Mouse (Mus musculus) heart, embryonic 14.5 days (tissue): Measurements from ENCODE around the gene Ptprf. TPM values are rescaled to one million over a fixed set of nuclear protein-coding genes. Genes with fewer than 3 reads are reported as not detected.

Experiments
- ATAC-seq: fragments of 200-750 bp; cut with Nextera tagmentation; 2 replicates; pipeline ENCODE4 v1.8.0; 2017; ENCODE audit warnings: low read depth, moderate TSS enrichment; ENCODE audit not compliant: insufficient number of reproducible peaks, insufficient read depth, low FRiP score
- H3K27ac ChIP-seq, 2 experiments: fragments of 200-500 bp in 1 of 2; fragments of 300-500 bp in 1 of 2; sonication (generic) in 1 of 2; replicated peaks in 1 of 2; 2 replicates each; pipeline ENCODE4 v1.5.1; 2012 to 2014; ENCODE audit warnings: low read depth in 2 of 2, low read length in 2 of 2, control low read depth in 1 of 2, mild to moderate bottlenecking in 1 of 2, mixed read lengths in 1 of 2; ENCODE audit not compliant: control insufficient read depth in 1 of 2, insufficient read depth in 1 of 2
- H3K27me3 ChIP-seq: fragments of 300-500 bp; sonication (generic); 2 replicates; pipeline ENCODE4 v1.6.1; 2014; ENCODE audit warnings: mild to moderate bottlenecking, low read length, control low read depth; ENCODE audit not compliant: control insufficient read depth, insufficient read depth
- H3K36me3 ChIP-seq: fragments of 300-500 bp; sonication (generic); 2 replicates; pipeline ENCODE4 v1.6.1; 2014; ENCODE audit warnings: mild to moderate bottlenecking, control low read depth, low read length, mixed read lengths; ENCODE audit not compliant: control insufficient read depth, insufficient read depth
- H3K4me1 ChIP-seq, 2 experiments: fragments of 200-500 bp in 1 of 2; fragments of 300-500 bp in 1 of 2; sonication (generic) in 1 of 2; 2 replicates each; pipeline ENCODE4 v1.6.1; 2012 to 2014; ENCODE audit warnings: low read length in 2 of 2, control low read depth in 1 of 2, mixed read lengths in 1 of 2; ENCODE audit not compliant: control insufficient read depth in 2 of 2, insufficient read depth in 2 of 2
- H3K4me2 ChIP-seq: fragments of 300-500 bp; sonication (generic); 2 replicates; pipeline ENCODE4 v1.6.1; 2014; ENCODE audit warnings: mild to moderate bottlenecking, low read length
- H3K4me3 ChIP-seq, 2 experiments: fragments of 200-500 bp in 1 of 2; fragments of 300-500 bp in 1 of 2; sonication (generic) in 1 of 2; 2 replicates each; pipeline ENCODE4 v1.5.1; 2012 to 2014; ENCODE audit warnings: low read length in 2 of 2, mild to moderate bottlenecking in 2 of 2, control low read depth in 1 of 2, low read depth in 1 of 2, moderate library complexity in 1 of 2; ENCODE audit not compliant: control insufficient read depth in 1 of 2, insufficient read depth in 1 of 2
- H3K9ac ChIP-seq: fragments of 300-500 bp; sonication (generic); 2 replicates; pipeline ENCODE4 v1.6.1; 2014; ENCODE audit warnings: mild to moderate bottlenecking, low read length
- H3K9me3 ChIP-seq: fragments of 300-500 bp; sonication (generic); 2 replicates; pipeline ENCODE4 v1.6.1; 2016; ENCODE audit warnings: low read length, control low read depth; ENCODE audit not compliant: control insufficient read depth
- WGBS: fragments of 180-500 bp; shearing (Covaris S2); extraction: QIAGEN DNeasy Blood & Tissue Kit; methylation state at CpG from one replicate; pipeline ENCODE4 v1.1.7; 2014; 5-methylcytosine and 5-hydroxymethylcytosine counted together
- polyA plus RNA-seq: library from polyadenylated mRNA; unstranded; fragments of >200 nt; fragmentation: Nextera tagmentation; extraction: Ambion mirVana; gene quantifications from 2 replicates; pipeline ENCODE4 v1.2.1, GENCODE M21; 2014

The Ptprf gene
- polyA plus RNA-seq, 1 experiment from 2014 or later, result 19.7 TPM

- H3K4me1 ChIP-seq, result no peaks in the 10 kb centered on the region
- no peaks in the 10 kb centered on the region for H3K9me3 ChIP-seq
- H3K4me2 ChIP-seq, result no peak overlapping the region
- WGBS, result 75% methylated on average over 10 of the region's 10 CpGs
- no peak for ATAC-seq
- H3K9ac ChIP-seq, result no peak overlapping the region
- no peaks in the 10 kb centered on the region for H3K27me3 ChIP-seq
- no peak overlapping the region for H3K4me3 ChIP-seq
- H3K27ac ChIP-seq, result no peak overlapping the region
- peaks cover 45% of the 10 kb centered on the region for H3K36me3 ChIP-seq
Measured at GRCm38 (mm10) chr4:118206918-118207640, 84.1 kb downstream of the Ptprf start.

- H3K9ac ChIP-seq, result no peak overlapping the region
- peaks cover 33% of the 10 kb centered on the region for H3K36me3 ChIP-seq
- 87% methylated on average over 2 of the region's 2 CpGs for WGBS
- H3K27ac ChIP-seq, result no peak overlapping the region
- no peak overlapping the region for H3K4me2 ChIP-seq
- no peak for ATAC-seq
- no peaks in the 10 kb centered on the region for H3K4me1 ChIP-seq
- no peaks in the 10 kb centered on the region for H3K9me3 ChIP-seq
- no peaks in the 10 kb centered on the region for H3K27me3 ChIP-seq
- H3K4me3 ChIP-seq, result no peak overlapping the region
Measured at GRCm38 (mm10) chr4:118205906-118206305, 85.3 kb downstream of the Ptprf start.

GRCm38 (mm10) chr4:118199093-118199492 lies 92.1 kb downstream of the Ptprf start:
- H3K4me2 ChIP-seq, result no peak overlapping the region
- no peak overlapping the region for H3K9ac ChIP-seq
- H3K27me3 ChIP-seq, result no peaks in the 10 kb centered on the region
- 86% methylated on average over 2 of the region's 2 CpGs for WGBS
- no peak overlapping the region for H3K27ac ChIP-seq
- no peaks in the 10 kb centered on the region for H3K36me3 ChIP-seq
- no peak for ATAC-seq
- H3K4me3 ChIP-seq, result no peak overlapping the region
- no peaks in the 10 kb centered on the region for H3K9me3 ChIP-seq
- peaks cover 0 to 5% of the 10 kb centered on the region in 2 experiments; a peak in 3 of 4 replicates for H3K4me1 ChIP-seq

- H3K27me3 ChIP-seq, result no peaks in the 10 kb centered on the region
- 73% methylated on average over 3 of the region's 3 CpGs for WGBS
- no peak for ATAC-seq
Measured at GRCm38 (mm10) chr4:118198606-118199005, 92.6 kb downstream of the Ptprf start.

GRCm38 (mm10) chr4:118196185-118196584 lies 95.0 kb downstream of the Ptprf start:
- Histone ChIP-seq H3K36me3 (no peaks in the 10 kb centered on the region), H3K9me3 (no peaks in the 10 kb centered on the region), H3K27me3 (no peaks in the 10 kb centered on the region), H3K9ac (no peak overlapping the region), H3K4me1 (peaks cover 0 to 5% of the 10 kb centered on the region in 2 experiments; a peak in 3 of 4 replicates), H3K4me2 (peak overlapping the region; percentile 32), H3K4me3 (no peak overlapping the region), H3K27ac (peak overlapping the region; percentile 27 to 50; a peak in 2 of 4 replicates)
- 29% methylated on average over 10 of the region's 10 CpGs for WGBS
- no peak; the same call in 1 of the 2 replicates for ATAC-seq

More at GRCm38 (mm10) chr4:118198606-118199005, 92.6 kb downstream of the Ptprf start:
- Histone ChIP-seq H3K27ac (no peak overlapping the region), H3K9ac (no peak overlapping the region), H3K4me3 (no peak overlapping the region), H3K4me2 (no peak overlapping the region), H3K36me3 (no peaks in the 10 kb centered on the region), H3K4me1 (peaks cover 0 to 5% of the 10 kb centered on the region in 2 experiments; a peak in 3 of 4 replicates), H3K9me3 (no peaks in the 10 kb centered on the region)

GRCm38 (mm10) chr4:118180301-118181080 lies 110.7 kb downstream of the Ptprf start:
- Histone ChIP-seq H3K4me2 (peak overlapping the region; percentile 72), H3K4me1 (peaks cover 3 to 8% of the 10 kb centered on the region in 2 experiments), H3K27me3 (no peaks in the 10 kb centered on the region), H3K36me3 (peaks cover 19% of the 10 kb centered on the region), H3K9me3 (no peaks in the 10 kb centered on the region), H3K4me3 (peak overlapping the region; percentile 90), H3K9ac (peak overlapping the region; percentile 70), H3K27ac (peak overlapping the region; percentile 90 to 96)
- ATAC-seq, result no peak
- 10% methylated on average over 17 of the region's 17 CpGs for WGBS

- H3K4me2 ChIP-seq, result peak within 1 kb of the TSS; percentile 82
- peak; percentile 99 for ATAC-seq
- no peaks in the 10 kb centered on the region for H3K27me3 ChIP-seq
- peaks cover 27% of the 10 kb centered on the region for H3K36me3 ChIP-seq
- H3K9ac ChIP-seq, result peak within 1 kb of the TSS; percentile 94
- peak within 1 kb of the TSS; percentile 96 to 99 for H3K27ac ChIP-seq
- H3K9me3 ChIP-seq, result no peaks in the 10 kb centered on the region
- WGBS, result under 1% methylated on average over 38 of the region's 38 CpGs
- H3K4me1 ChIP-seq, result peaks cover 3 to 8% of the 10 kb centered on the region in 2 experiments
- peak within 1 kb of the TSS; percentile 90 for H3K4me3 ChIP-seq
Measured at GRCm38 (mm10) chr4:118179467-118180300, 111.5 kb downstream of the Ptprf start, which contains the start of gene Kdm4a. TSS of gene Kdm4a (minus strand) at chr4:118180043.
